Mouse (Mus musculus): ENCODE results near the gene Ksr1.

- TF ChIP-seq EP300 (IDR thresholded peaks at IDR 0.05; ENCODE audit: insufficient read depth, low read depth, low read length), result no peak
- no peak for TF ChIP-seq CTCF (IDR thresholded peaks at IDR 0.05)
These were observed 89.3 kb downstream of the Ksr1 start for GRCm38 (mm10) chr11:79056891-79057290.

Data from heart, adult 2 months (tissue).